Mouse (Mus musculus) thymus, adult 2 months (tissue): ENCODE results near the gene Bpifa3.
"Not testable (repeated sequence)": the region's sequence is repeated elsewhere in the genome, so short reads cannot be mapped to it uniquely, and the experiment has no call there.

Source experiments
- CTCF ChIP-seq: fragments of 200-500 bp; IDR thresholded peaks from 2 replicates; pipeline ENCODE4 v1.5.1; 2012; ENCODE audit warnings: mild to moderate bottlenecking, control low read depth, low read length, moderate library complexity, borderline replicate concordance; ENCODE audit not compliant: control insufficient read depth, poor library complexity, insufficient read depth; ENCODE audit errors: extremely low read depth
- POLR2A ChIP-seq: fragments of 200-500 bp; IDR thresholded peaks from 2 replicates; pipeline ENCODE4 v1.6.1; 2012; ENCODE audit warnings: mild to moderate bottlenecking, low read length, control low read depth, moderate library complexity; ENCODE audit not compliant: control insufficient read depth, poor library complexity, insufficient read depth; ENCODE audit errors: extremely low read depth

GRCm38 (mm10) chr2:154183061-154183460 is 52.9 kb downstream of the Bpifa3 start:
- not testable (repeated sequence) for TF ChIP-seq CTCF, POLR2A
